Mouse (Mus musculus) bone marrow macrophage, adult 2 months (primary cell): ENCODE data around the gene Gm11549.

Experiments
- CTCF ChIP-seq: IDR thresholded peaks from 2 replicates; pipeline ENCODE4 v1.5.1; 2012; ENCODE audit warnings: low read depth, mild to moderate bottlenecking, low read length, moderate library complexity
- POLR2A ChIP-seq: IDR thresholded peaks from 2 replicates; pipeline ENCODE4 v1.6.1; 2012; ENCODE audit warnings: mild to moderate bottlenecking, low read depth, low read length, borderline replicate concordance

GRCm38 (mm10) chr3:36494613-36495012 lies 27.0 kb downstream of the Gm11549 start:
- TF ChIP-seq CTCF (no peak), POLR2A (no peak)
